Comparison of ENCODE assay signal across 28 mouse cellular contexts in the genomic region with DNA sequence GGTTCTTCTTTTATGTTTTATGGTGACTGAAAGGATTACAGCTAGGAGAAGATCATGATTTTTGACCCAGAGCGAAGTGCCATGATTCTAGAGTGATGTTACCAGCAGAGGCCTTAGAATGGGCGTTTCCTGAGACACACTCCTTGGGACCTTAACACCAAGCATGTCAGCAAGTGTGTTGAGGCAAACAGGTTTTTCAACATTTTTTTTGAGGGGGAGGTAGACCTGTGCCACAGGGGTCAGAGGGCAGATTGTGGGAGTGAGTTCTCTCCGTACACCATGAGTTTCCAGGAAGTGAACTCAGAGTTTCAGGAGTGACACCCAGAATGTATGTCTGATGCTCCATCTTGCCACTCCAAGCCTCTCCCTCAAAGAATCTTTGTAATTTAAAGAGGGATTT. TPM values are rescaled to one million over a fixed set of nuclear protein-coding genes. Genes with fewer than 3 reads are reported as not detected.
"Had no signal": no experiment of that assay in that cellular context is flagged by ENCODE, and none has a peak within 500 bp of the region (broad histone marks: within the 10 kb centered on the region; RNA-seq: fewer than 3 reads in every experiment).

No protein-coding gene starts in this region.

- H3K36me3 ChIP-seq: embryonic facial prominence, embryonic 10.5 days; embryonic facial prominence, embryonic 12.5 days; embryonic facial prominence, embryonic 13.5 days; embryonic facial prominence, embryonic 15.5 days; forebrain, embryonic 10.5 days; forebrain, embryonic 12.5 days; forebrain, embryonic 15.5 days had no signal

- H3K9me3 ChIP-seq: embryonic facial prominence, embryonic 10.5 days; embryonic facial prominence, embryonic 12.5 days; embryonic facial prominence, embryonic 13.5 days; embryonic facial prominence, embryonic 15.5 days; forebrain, embryonic 10.5 days; forebrain, embryonic 12.5 days; forebrain, embryonic 13.5 days; forebrain, embryonic 15.5 days had no signal

- H3K27ac ChIP-seq: embryonic facial prominence, embryonic 10.5 days; embryonic facial prominence, embryonic 12.5 days; embryonic facial prominence, embryonic 13.5 days; embryonic facial prominence, embryonic 15.5 days; forebrain, embryonic 10.5 days; forebrain, embryonic 12.5 days; forebrain, embryonic 13.5 days; forebrain, embryonic 15.5 days; gastrocnemius, adult 2 months; heart, adult 2 months had no signal

- H3K4me2 ChIP-seq: embryonic facial prominence, embryonic 12.5 days; embryonic facial prominence, embryonic 13.5 days; embryonic facial prominence, embryonic 15.5 days; forebrain, embryonic 12.5 days; forebrain, embryonic 13.5 days; forebrain, embryonic 15.5 days had no signal

- H3K4me1 ChIP-seq: embryonic facial prominence, embryonic 10.5 days; embryonic facial prominence, embryonic 12.5 days; embryonic facial prominence, embryonic 13.5 days; embryonic facial prominence, embryonic 15.5 days; forebrain, embryonic 10.5 days; forebrain, embryonic 12.5 days had no signal

- DNase-seq: cerebellum, adult 2 months; cerebellum, adult 8-10 months; cerebellum, adult 9-10 months; cerebellum, adult 9-11 months; cerebellum, postnatal 10 days; cerebellum, postnatal 14 days; cerebellum, postnatal 25 days; cerebellum, postnatal 36 days; embryo, embryonic 11 days; forebrain, postnatal 0 days; gastrocnemius, adult 2 months; gastrocnemius, postnatal 10 days; gastrocnemius, postnatal 14 days; gastrocnemius, postnatal 25 days; gastrocnemius, postnatal 36 days; heart, adult 18-20 months; heart, adult 2 months had no signal

- H3K9ac ChIP-seq: embryonic facial prominence, embryonic 12.5 days; embryonic facial prominence, embryonic 13.5 days; embryonic facial prominence, embryonic 15.5 days; forebrain, embryonic 12.5 days; forebrain, embryonic 13.5 days; forebrain, embryonic 15.5 days; forebrain, postnatal 0 days had no signal

- H3K4me3 ChIP-seq: embryonic facial prominence, embryonic 10.5 days; embryonic facial prominence, embryonic 12.5 days; embryonic facial prominence, embryonic 13.5 days; embryonic facial prominence, embryonic 15.5 days; erythroblast, embryonic 14.5 days; forebrain, embryonic 10.5 days; forebrain, embryonic 12.5 days; forebrain, embryonic 13.5 days; forebrain, embryonic 15.5 days; gastrocnemius, adult 2 months; heart, adult 2 months had no signal

- ATAC-seq: forebrain, embryonic 13.5 days; forebrain, embryonic 14.5 days; forebrain, embryonic 15.5 days; forebrain, embryonic 16.5 days; forebrain, postnatal 0 days had no signal

- H3K27me3 ChIP-seq: embryonic facial prominence, embryonic 12.5 days; embryonic facial prominence, embryonic 13.5 days; embryonic facial prominence, embryonic 15.5 days; forebrain, embryonic 12.5 days; forebrain, embryonic 13.5 days; forebrain, embryonic 15.5 days had no signal

RNA-seq across cellular contexts. Expression of a gene that starts 12.8 kb away (rescaled TPM):
- polyA plus RNA-seq: erythroblast, embryonic 14.5 days had no signal

RNA-seq across cellular contexts. Expression of a gene that starts 47.1 kb away (rescaled TPM):
- polyA plus RNA-seq: erythroblast, embryonic 14.5 days had no signal
